Mouse (Mus musculus) CH12.LX (cell line): ENCODE measurements at regions not wholly inside any gene's neighbourhood (a gene's known extent, or its start where the extent isn't known, plus 50 kb on each side); places are given as distances from the start of the nearest gene placed in this dataset.

Source experiments
- DNase-seq: peaks from one replicate; pipeline ENCODE4 v3.0.0-alpha.2; 2013; ENCODE audit errors: extremely low read depth
- H3K27ac ChIP-seq: 2 replicates; pipeline ENCODE4 v1.5.1; 2012; ENCODE audit warnings: low read depth, mild to moderate bottlenecking, control low read depth, moderate library complexity; ENCODE audit not compliant: insufficient read depth
- H3K27me3 ChIP-seq: replicated peaks from 2 replicates; pipeline ENCODE3; 2012; ENCODE audit warnings: inconsistent platforms
- H3K36me3 ChIP-seq, 2 experiments: replicated peaks in 1 of 2; 2 replicates each; pipeline versions ENCODE3 to v1.6.1; 2012; ENCODE audit warnings: inconsistent platforms in 1 of 2, low read length in 1 of 2, mild to moderate bottlenecking in 1 of 2, mixed read lengths in 1 of 2, moderate library complexity in 1 of 2; ENCODE audit not compliant: control insufficient read depth in 1 of 2, insufficient read depth in 1 of 2
- H3K4me1 ChIP-seq, 2 experiments: 2 replicates each; pipeline ENCODE4 v1.6.1; 2012; ENCODE audit warnings: inconsistent platforms in 1 of 2, moderate library complexity in 1 of 2; ENCODE audit not compliant: insufficient read depth in 2 of 2, control insufficient read depth in 1 of 2
- H3K4me2 ChIP-seq: 2 replicates; pipeline ENCODE4 v1.6.1; 2012; ENCODE audit warnings: low read depth, mild to moderate bottlenecking, control low read depth; ENCODE audit not compliant: poor library complexity, insufficient read depth, severe bottlenecking
- H3K4me3 ChIP-seq, 3 experiments: fragments of 150-350 bp in 1 of 3; sonication (generic) in 1 of 3; replicated peaks in 1 of 3; 2 replicates each; pipeline versions ENCODE3 to v1.5.1; 2011 to 2012; ENCODE audit warnings: low read depth in 2 of 3, low read length in 2 of 3, mild to moderate bottlenecking in 2 of 3, moderate library complexity in 2 of 3, control low read depth in 1 of 3, improper control_type of control experiment in 1 of 3, inconsistent platforms in 1 of 3, mixed read lengths in 1 of 3; ENCODE audit not compliant: poor library complexity in 1 of 3
- H3K79me2 ChIP-seq: replicated peaks from 2 replicates; pipeline ENCODE4 v1.6.1; 2012; ENCODE audit warnings: mild to moderate bottlenecking, moderate library complexity; ENCODE audit not compliant: control insufficient read depth, poor library complexity, insufficient read depth, severe bottlenecking; ENCODE audit errors: extremely low read depth
- H3K9ac ChIP-seq: 2 replicates; pipeline ENCODE4 v1.6.1; 2012; ENCODE audit warnings: low read depth, mild to moderate bottlenecking, control low read depth, moderate library complexity; ENCODE audit not compliant: insufficient read depth
- H3K9me3 ChIP-seq: replicated peaks from 2 replicates; pipeline ENCODE3; 2012; ENCODE audit warnings: low read length, inconsistent platforms, mixed read lengths
- BHLHE40 ChIP-seq: IDR thresholded peaks from 2 replicates; pipeline ENCODE4 v1.6.1; 2011; ENCODE audit warnings: mild to moderate bottlenecking, low read depth, low read length, improper control_type of control experiment
- CHD1 ChIP-seq: IDR thresholded peaks from 2 replicates; pipeline ENCODE4 v1.6.1; 2012; ENCODE audit warnings: low read depth, low read length, improper control_type of control experiment, inconsistent platforms
- CHD2 ChIP-seq: IDR thresholded peaks from 2 replicates; pipeline ENCODE4 v1.6.1; 2011; ENCODE audit warnings: low read length, improper control_type of control experiment
- ELF1 ChIP-seq: IDR thresholded peaks from 2 replicates; pipeline ENCODE4 v1.6.1; 2014; ENCODE audit warnings: low read depth, mild to moderate bottlenecking, inconsistent platforms, low read length, improper control_type of control experiment
- ETS1 ChIP-seq: conservative IDR thresholded peaks from 2 replicates; pipeline ENCODE4 v1.6.1; 2012; ENCODE audit warnings: low read depth, mild to moderate bottlenecking, inconsistent platforms, low read length, improper control_type of control experiment, moderate library complexity
- GABPA ChIP-seq: IDR thresholded peaks from 2 replicates; pipeline ENCODE4 v1.6.1; 2012; ENCODE audit warnings: low read depth, low read length, improper control_type of control experiment, inconsistent platforms; ENCODE audit not compliant: insufficient replicate concordance
- HCFC1 ChIP-seq: IDR thresholded peaks from 2 replicates; pipeline ENCODE4 v1.6.1; 2012; ENCODE audit warnings: low read depth, mild to moderate bottlenecking, inconsistent platforms, low read length, improper control_type of control experiment
- IRF4 ChIP-seq: IDR thresholded peaks from 2 replicates; pipeline ENCODE4 v1.6.1; 2014; ENCODE audit warnings: low read depth, mild to moderate bottlenecking, inconsistent platforms, low read length, improper control_type of control experiment
- JUND ChIP-seq: conservative IDR thresholded peaks from 2 replicates; pipeline ENCODE4 v1.6.1; 2011; ENCODE audit warnings: low read depth, low read length, improper control_type of control experiment
- KAT2A ChIP-seq: IDR thresholded peaks from 2 replicates; pipeline ENCODE4 v1.6.1; 2012; ENCODE audit warnings: low read length, improper control_type of control experiment, inconsistent platforms; ENCODE audit not compliant: insufficient replicate concordance
- MAX ChIP-seq: IDR thresholded peaks from 2 replicates; pipeline ENCODE4 v1.6.1; 2011; ENCODE audit warnings: low read length, improper control_type of control experiment
- MAZ ChIP-seq: IDR thresholded peaks from 2 replicates; pipeline ENCODE4 v1.6.1; 2012; ENCODE audit warnings: low read depth, mild to moderate bottlenecking, inconsistent platforms, low read length, improper control_type of control experiment, moderate library complexity
- MEF2A ChIP-seq: IDR thresholded peaks from 2 replicates; pipeline ENCODE4 v1.6.1; 2014; ENCODE audit warnings: low read depth, mild to moderate bottlenecking, inconsistent platforms, low read length, improper control_type of control experiment, borderline replicate concordance
- MXI1 ChIP-seq: IDR thresholded peaks from 2 replicates; pipeline ENCODE4 v1.6.1; 2011; ENCODE audit warnings: mild to moderate bottlenecking, low read depth, low read length, improper control_type of control experiment
- NELFE ChIP-seq: IDR thresholded peaks from 2 replicates; pipeline ENCODE4 v1.6.1; 2011; ENCODE audit warnings: low read depth, low read length, improper control_type of control experiment
- PAX5 ChIP-seq: IDR thresholded peaks from 2 replicates; pipeline ENCODE4 v1.6.1; 2012; ENCODE audit warnings: low read length, inconsistent platforms, mixed read lengths
- POLR2A ChIP-seq: IDR thresholded peaks from 2 replicates; pipeline ENCODE4 v1.6.1; 2011; ENCODE audit warnings: low read depth, mild to moderate bottlenecking, improper control_type of control experiment, low read length
- RAD21 ChIP-seq: IDR thresholded peaks from 2 replicates; pipeline ENCODE4 v1.6.1; 2011; ENCODE audit warnings: low read depth, mild to moderate bottlenecking, low read length, improper control_type of control experiment, moderate library complexity
- RCOR1 ChIP-seq: conservative IDR thresholded peaks from 2 replicates; pipeline ENCODE4 v1.6.1; 2012; ENCODE audit warnings: low read depth, mild to moderate bottlenecking, inconsistent platforms, low read length, improper control_type of control experiment
- TCF12 ChIP-seq: IDR thresholded peaks from 2 replicates; pipeline ENCODE4 v1.6.1; 2014; ENCODE audit warnings: low read depth, mild to moderate bottlenecking, inconsistent platforms, low read length, improper control_type of control experiment
- UBTF ChIP-seq: IDR thresholded peaks from 2 replicates; pipeline ENCODE4 v1.6.1; 2012; ENCODE audit warnings: low read depth, mild to moderate bottlenecking, inconsistent platforms, low read length, improper control_type of control experiment, moderate library complexity
- USF2 ChIP-seq: conservative IDR thresholded peaks from 2 replicates; pipeline ENCODE4 v1.6.1; 2011; ENCODE audit warnings: low read depth, low read length, improper control_type of control experiment
- ZC3H11A ChIP-seq: IDR thresholded peaks from 2 replicates; pipeline ENCODE4 v1.6.1; 2012; ENCODE audit warnings: low read depth, mild to moderate bottlenecking, inconsistent platforms, low read length, improper control_type of control experiment
- ZKSCAN1 ChIP-seq: IDR thresholded peaks from 2 replicates; pipeline ENCODE4 v1.6.1; 2012; ENCODE audit warnings: low read depth, inconsistent platforms, low read length, improper control_type of control experiment, borderline replicate concordance
- ZMIZ1 ChIP-seq: IDR thresholded peaks from 2 replicates; pipeline ENCODE4 v1.6.1; 2012; ENCODE audit warnings: low read depth, mild to moderate bottlenecking, inconsistent platforms, low read length, improper control_type of control experiment
- dilution Hi-C: fragments of 300-500 bp; cut with MboI; formaldehyde crosslinking; loops from 2 replicates; pipeline ENCODE4 v1.14.3; 2020; ENCODE audit warnings: low sequenced_read_pairs; ENCODE audit not compliant: extremely low pct_unique_long_range_greater_than_20kb, extremely low pct_ligation_motif_present
- in situ Hi-C: fragments of 300-500 bp; cut with MboI; formaldehyde crosslinking; loops from 3 replicates; pipeline ENCODE4 v1.14.3; 2019; ENCODE audit warnings: low sequenced_read_pairs, low pct_ligation_motif_present, low pct_unique_long_range_greater_than_20kb, mixed read lengths

- dilution Hi-C loops: no loop called here
- Histone ChIP-seq H3K79me2 (no peaks in the 10 kb centered on the region), H3K4me1 (no peaks in the 10 kb centered on the region), H3K9me3 (peaks cover 86% of the 10 kb centered on the region), H3K9ac (no peak overlapping the region), H3K27me3 (no peaks in the 10 kb centered on the region), H3K27ac (no peak overlapping the region), H3K36me3 (no peaks in the 10 kb centered on the region), H3K4me2 (no peak overlapping the region), H3K4me3 (no peak overlapping the region)
- in situ Hi-C loops: no loop called here
- no peak for DNase-seq
- no peak for TF ChIP-seq JUND
- TF ChIP-seq HCFC1: no peak
- no peak for TF ChIP-seq MXI1
- no peak for TF ChIP-seq MAX
- TF ChIP-seq MAZ: no peak
- TF ChIP-seq GABPA: no peak
- TF ChIP-seq ZMIZ1: no peak
- no peak for TF ChIP-seq ZC3H11A
- TF ChIP-seq RAD21: no peak
- no peak for TF ChIP-seq PAX5
- TF ChIP-seq ZKSCAN1: no peak
- TF ChIP-seq RCOR1: no peak
- TF ChIP-seq CHD2: no peak
- TF ChIP-seq BHLHE40: no peak
- no peak for TF ChIP-seq UBTF
- no peak for TF ChIP-seq USF2
- no peak for TF ChIP-seq ETS1
- TF ChIP-seq IRF4: no peak
- no peak for TF ChIP-seq NELFE
- no peak for TF ChIP-seq CHD1
- TF ChIP-seq, all 38 proteins: peak for 0
These were observed 55.9 kb upstream of the Dok5 start for GRCm38 (mm10) chr2:170675731-170676130.

GRCm38 (mm10) chr2:170673683-170674082 lies 57.9 kb upstream of the Dok5 start:
- no peaks in the 10 kb centered on the region for H3K79me2 ChIP-seq
- in situ Hi-C loops: no loop called here
- no peak overlapping the region for H3K27ac ChIP-seq
- DNase-seq: no peak
- no peak overlapping the region for H3K4me3 ChIP-seq
- TF ChIP-seq ZMIZ1 (no peak), CHD1 (no peak), POLR2A (no peak), RAD21 (no peak), MAX (no peak), TCF12 (no peak), MEF2A (no peak), KAT2A (no peak), ZKSCAN1 (no peak), ELF1 (no peak)
- H3K9ac ChIP-seq: no peak overlapping the region
- H3K4me2 ChIP-seq: no peak overlapping the region
- H3K9me3 ChIP-seq: peaks cover 83% of the 10 kb centered on the region
- dilution Hi-C loops: no loop called here
- no peaks in the 10 kb centered on the region for H3K36me3 ChIP-seq
- no peaks in the 10 kb centered on the region for H3K4me1 ChIP-seq
- H3K27me3 ChIP-seq: no peaks in the 10 kb centered on the region
